Mouse (Mus musculus): Measurements from ENCODE around the gene Mdk.

Gene Mdk

GRCm38 (mm10) chr2:91931328-91932159 is 553 bp downstream of the Mdk start:
- peak; percentile 67 for DNase-seq

GRCm38 (mm10) chr2:91930761-91931291 is 1.3 kb downstream of the Mdk start:
- peak; percentile 12 for DNase-seq

- DNase-seq: peak; percentile 85
Measured at GRCm38 (mm10) chr2:91929936-91930335, 2.2 kb downstream of the Mdk start.

GRCm38 (mm10) chr2:91929455-91929854 is 2.6 kb downstream of the Mdk start:
- no peak for DNase-seq

- no peak for DNase-seq
Measured at GRCm38 (mm10) chr2:91928534-91929350, 3.4 kb downstream of the Mdk start.

GRCm38 (mm10) chr2:91927826-91928533 is 4.1 kb downstream of the Mdk start:
- peak; percentile 93 for DNase-seq

GRCm38 (mm10) chr2:91926949-91927348 is 5.1 kb downstream of the Mdk start, which contains the start of gene Chrm4:
TSS of gene Chrm4 (plus strand) at chr2:91927249.
- DNase-seq: no peak

- no peak for DNase-seq
Measured at GRCm38 (mm10) chr2:91925442-91925841, 6.7 kb downstream of the Mdk start.

- DNase-seq: no peak
Measured at GRCm38 (mm10) chr2:91924726-91925125, 7.4 kb downstream of the Mdk start.

GRCm38 (mm10) chr2:91923415-91924337 is 8.4 kb downstream of the Mdk start:
- peak; percentile 83 for DNase-seq

GRCm38 (mm10) chr2:91922586-91923414 is 9.3 kb downstream of the Mdk start:
- DNase-seq: no peak

GRCm38 (mm10) chr2:91921790-91922570 is 10.1 kb downstream of the Mdk start:
- DNase-seq: peak; percentile 77

- peak; percentile 85 for DNase-seq
Measured at GRCm38 (mm10) chr2:91921181-91921789, 10.8 kb downstream of the Mdk start.

- no peak for DNase-seq
Measured at GRCm38 (mm10) chr2:91920130-91920529, 12.0 kb downstream of the Mdk start.

- no peak for DNase-seq
Measured at GRCm38 (mm10) chr2:91917096-91917495, 15.0 kb downstream of the Mdk start.

- DNase-seq: no peak
Measured at GRCm38 (mm10) chr2:91916346-91916977, 15.6 kb downstream of the Mdk start.

- no peak for DNase-seq
Measured at GRCm38 (mm10) chr2:91913328-91914110, 18.6 kb downstream of the Mdk start.

- no peak for DNase-seq
Measured at GRCm38 (mm10) chr2:91912616-91913015, 19.5 kb downstream of the Mdk start.

Data from lung, postnatal 10 days (tissue).